Mouse (Mus musculus): ENCODE measurements around the gene Smbd1.

- no peak for TF ChIP-seq TBP (conservative IDR thresholded peaks at IDR 0.05; ENCODE audit: low read depth, low read length)
- no peak for TF ChIP-seq TCF12 (IDR thresholded peaks at IDR 0.05; ENCODE audit: low read depth, low read length)
- TF ChIP-seq CTCF (conservative IDR thresholded peaks at IDR 0.05 in 1 of 2, IDR thresholded peaks at IDR 0.05 in 1 of 2; ENCODE audit: low read depth in 2 of 2, low read length in 2 of 2) = no peak
- TF ChIP-seq POLR2A (IDR thresholded peaks at IDR 0.05; ENCODE audit: low read depth, low read length) = no peak
- no peak for TF ChIP-seq MXI1 (IDR thresholded peaks at IDR 0.05; ENCODE audit: low read depth, low read length)
- TF ChIP-seq EP300 (IDR thresholded peaks at IDR 0.05; ENCODE audit: low read length) = no peak
- no peak for TF ChIP-seq CHD2 (IDR thresholded peaks at IDR 0.05; ENCODE audit: low read length)
- no peak; the same call in 1 of the 2 replicates for TF ChIP-seq RAD21 (IDR thresholded peaks at IDR 0.05; ENCODE audit: low read depth, low read length)
- no peak for TF ChIP-seq ZC3H11A (IDR thresholded peaks at IDR 0.05; ENCODE audit: low read depth, low read length)
- TF ChIP-seq USF2 (conservative IDR thresholded peaks at IDR 0.05; ENCODE audit: low read depth, low read length) = no peak
- TF ChIP-seq ZKSCAN1 (IDR thresholded peaks at IDR 0.05; ENCODE audit: borderline replicate concordance, low read depth, low read length) = no peak
Observed at GRCm38 (mm10) chr16:32813362-32813761, 3.1 kb upstream of the Smbd1 start.
